Mouse (Mus musculus) ES-E14 (cell line): ENCODE results near the gene Mrpl24.

Source experiments
- CHD2 ChIP-seq: IDR thresholded peaks from 2 replicates; pipeline ENCODE4 v1.6.1; 2014; ENCODE audit warnings: mild to moderate bottlenecking, low read depth, low read length, inconsistent platforms
- HCFC1 ChIP-seq: IDR thresholded peaks from 2 replicates; pipeline ENCODE4 v1.6.1; 2012; ENCODE audit warnings: low read length, inconsistent platforms, borderline replicate concordance; ENCODE audit not compliant: insufficient read depth
- ZNF384 ChIP-seq: IDR thresholded peaks from 2 replicates; pipeline ENCODE4 v1.6.1; 2012; ENCODE audit warnings: low read depth, low read length, inconsistent platforms

GRCm38 (mm10) chr3:87899266-87899665 lies 20.0 kb upstream of the Mrpl24 start:
- no peak for TF ChIP-seq HCFC1
- no peak for TF ChIP-seq ZNF384
- TF ChIP-seq CHD2 = no peak
